Mouse (Mus musculus) lung, embryonic 15.5 days (tissue): Measurements from ENCODE around the gene Insyn1. TPM values are rescaled to one million over a fixed set of nuclear protein-coding genes. Genes with fewer than 3 reads are reported as not detected.

Experiments
- ATAC-seq: fragments of 200-750 bp; cut with Nextera tagmentation; 2 replicates; pipeline ENCODE4 v1.8.0; 2017; ENCODE audit warnings: moderate number of reproducible peaks, borderline replicate concordance; ENCODE audit not compliant: low FRiP score, low TSS enrichment; ENCODE audit errors: extremely low read depth
- H3K27ac ChIP-seq: fragments of 300-500 bp; sonication (generic); 2 replicates; pipeline ENCODE4 v1.5.1; 2015; ENCODE audit warnings: moderate library complexity, mild to moderate bottlenecking, inconsistent platforms
- H3K27me3 ChIP-seq: fragments of 300-500 bp; sonication (generic); 2 replicates; pipeline ENCODE4 v1.6.1; 2015; ENCODE audit warnings: inconsistent platforms
- H3K36me3 ChIP-seq: fragments of 300-500 bp; sonication (generic); 2 replicates; pipeline ENCODE4 v1.6.1; 2015; ENCODE audit warnings: inconsistent platforms
- H3K4me1 ChIP-seq: fragments of 300-500 bp; sonication (generic); 2 replicates; pipeline ENCODE4 v1.6.1; 2015; ENCODE audit warnings: inconsistent platforms
- H3K4me2 ChIP-seq: fragments of 300-500 bp; sonication (generic); 2 replicates; pipeline ENCODE4 v1.6.1; 2015; ENCODE audit warnings: inconsistent platforms, mild to moderate bottlenecking, moderate library complexity
- H3K4me3 ChIP-seq: fragments of 300-500 bp; sonication (generic); 2 replicates; pipeline ENCODE4 v1.5.1; 2015; ENCODE audit warnings: mild to moderate bottlenecking, inconsistent platforms
- H3K9ac ChIP-seq: fragments of 300-500 bp; sonication (generic); 2 replicates; pipeline ENCODE4 v1.6.1; 2015; ENCODE audit warnings: inconsistent platforms
- H3K9me3 ChIP-seq: fragments of 300-500 bp; sonication (generic); 2 replicates; pipeline ENCODE4 v1.6.1; 2016; ENCODE audit warnings: inconsistent platforms
- WGBS: fragments of 180-500 bp; shearing (Covaris S2); methylation state at CpG from one replicate; pipeline ENCODE4 v1.1.7; 2015; 5-methylcytosine and 5-hydroxymethylcytosine counted together
- polyA plus RNA-seq: library from polyadenylated mRNA; unstranded; fragments of >200 nt; fragmentation: Nextera tagmentation; extraction: Ambion mirVana; gene quantifications from 2 replicates; pipeline ENCODE4 v1.2.1, GENCODE M21; 2015

Insyn1 gene
- polyA plus RNA-seq, 1 experiment from 2014 or later = 1.1 TPM

GRCm38 (mm10) chr9:58489865-58490165, 1.4 kb downstream of the Insyn1 start:
- H3K4me2 ChIP-seq = peak overlapping the region; percentile 94
- peak; percentile 28; the same call in 1 of the 2 replicates for ATAC-seq
- H3K27me3 ChIP-seq = peaks cover 49% of the 10 kb centered on the region

GRCm38 (mm10) chr9:58490391-58490790, 2.0 kb downstream of the Insyn1 start:
- ATAC-seq = no peak
- H3K4me1 ChIP-seq = peaks cover 22% of the 10 kb centered on the region
- H3K4me2 ChIP-seq = peak overlapping the region; percentile 94; the same call in 1 of the 2 replicates
- no peak overlapping the region for H3K4me3 ChIP-seq
- WGBS = 46% methylated on average over 2 of the region's 2 CpGs
- no peaks in the 10 kb centered on the region for H3K36me3 ChIP-seq
- no peaks in the 10 kb centered on the region for H3K9me3 ChIP-seq
- H3K27me3 ChIP-seq = peaks cover 45% of the 10 kb centered on the region
- H3K9ac ChIP-seq = no peak overlapping the region
- H3K27ac ChIP-seq = no peak overlapping the region

More at GRCm38 (mm10) chr9:58489865-58490165, 1.4 kb downstream of the Insyn1 start:
- no peaks in the 10 kb centered on the region for H3K36me3 ChIP-seq
- H3K4me3 ChIP-seq = peak overlapping the region; percentile 66
- 16% methylated on average over 7 of the region's 7 CpGs for WGBS
- H3K27ac ChIP-seq = no peak overlapping the region
- H3K4me1 ChIP-seq = peaks cover 22% of the 10 kb centered on the region
- no peak overlapping the region; the same call in 1 of the 2 replicates for H3K9ac ChIP-seq
- no peaks in the 10 kb centered on the region for H3K9me3 ChIP-seq

- no peaks in the 10 kb centered on the region for H3K36me3 ChIP-seq
- H3K9me3 ChIP-seq = no peaks in the 10 kb centered on the region
- H3K4me3 ChIP-seq = no peak overlapping the region
- WGBS = 60% methylated on average over 2 of the region's 2 CpGs
- H3K4me2 ChIP-seq = no peak overlapping the region
- H3K9ac ChIP-seq = no peak overlapping the region
- no peak for ATAC-seq
- H3K27me3 ChIP-seq = peaks cover 14% of the 10 kb centered on the region
- H3K4me1 ChIP-seq = peaks cover 6% of the 10 kb centered on the region
- no peak overlapping the region for H3K27ac ChIP-seq
These were observed 6.6 kb downstream of the Insyn1 start for GRCm38 (mm10) chr9:58495035-58495434.

GRCm38 (mm10) chr9:58496470-58497182, 8.2 kb downstream of the Insyn1 start:
- 25% methylated on average over 4 of the region's 4 CpGs for WGBS
- ATAC-seq = no peak
- no peaks in the 10 kb centered on the region for H3K4me1 ChIP-seq
- H3K36me3 ChIP-seq = no peaks in the 10 kb centered on the region
- 0 out of 2 replicates have a peak, but pooled peaks cover under 1% of the 10 kb centered on the region for H3K27me3 ChIP-seq
- H3K4me3 ChIP-seq = no peak overlapping the region
- H3K27ac ChIP-seq = no peak overlapping the region
- H3K9me3 ChIP-seq = no peaks in the 10 kb centered on the region
- H3K9ac ChIP-seq = no peak overlapping the region
- H3K4me2 ChIP-seq = no peak overlapping the region

- H3K27me3 ChIP-seq = no peaks in the 10 kb centered on the region
- H3K27ac ChIP-seq = no peak overlapping the region
- WGBS = 58% methylated on average over 4 of the region's 4 CpGs
- no peak overlapping the region for H3K4me3 ChIP-seq
- H3K4me2 ChIP-seq = no peak overlapping the region
- no peak overlapping the region for H3K9ac ChIP-seq
- no peaks in the 10 kb centered on the region for H3K36me3 ChIP-seq
- no peaks in the 10 kb centered on the region for H3K4me1 ChIP-seq
- H3K9me3 ChIP-seq = no peaks in the 10 kb centered on the region
- ATAC-seq = no peak
These were observed 9.5 kb downstream of the Insyn1 start for GRCm38 (mm10) chr9:58497942-58498341.

DNA sequence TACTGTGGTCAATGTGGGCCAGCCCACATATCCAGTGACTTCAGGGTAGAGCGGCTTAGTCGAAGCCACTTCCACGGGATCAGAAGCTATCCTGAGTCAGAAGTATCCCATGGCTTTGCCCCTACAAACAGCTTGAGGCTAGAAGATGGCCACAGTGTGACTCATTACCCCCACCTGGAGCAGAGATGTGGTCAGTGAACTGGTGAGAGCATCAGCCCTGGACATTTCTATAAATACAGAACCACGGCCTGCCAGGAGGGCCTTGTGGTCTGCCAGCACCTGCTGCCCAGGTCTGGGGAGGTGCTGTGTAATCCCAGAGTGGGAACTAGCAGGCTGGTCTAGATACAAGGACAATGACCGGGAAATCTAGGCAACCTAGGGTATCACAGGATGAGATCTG, 12.5 kb downstream of the Insyn1 start:
- Histone ChIP-seq H3K4me2 (no peak overlapping the region), H3K4me1 (no peaks in the 10 kb centered on the region), H3K4me3 (no peak overlapping the region), H3K27me3 (no peaks in the 10 kb centered on the region), H3K36me3 (no peaks in the 10 kb centered on the region), H3K27ac (no peak overlapping the region), H3K9ac (no peak overlapping the region), H3K9me3 (no peaks in the 10 kb centered on the region)
- 83% methylated on average over 5 of the region's 5 CpGs for WGBS
- no peak for ATAC-seq

- 69% methylated on average over 8 of the region's 8 CpGs for WGBS
- Histone ChIP-seq H3K4me1 (no peaks in the 10 kb centered on the region), H3K36me3 (no peaks in the 10 kb centered on the region), H3K4me2 (no peak overlapping the region), H3K27ac (no peak overlapping the region), H3K9ac (no peak overlapping the region), H3K27me3 (no peaks in the 10 kb centered on the region), H3K4me3 (no peak overlapping the region), H3K9me3 (no peaks in the 10 kb centered on the region)
- no peak for ATAC-seq
These were observed 19.0 kb downstream of the Insyn1 start for GRCm38 (mm10) chr9:58507216-58508005.

GRCm38 (mm10) chr9:58510452-58510851, 22.0 kb downstream of the Insyn1 start:
- WGBS = 81% methylated on average over 5 of the region's 5 CpGs
- no peaks in the 10 kb centered on the region for H3K36me3 ChIP-seq
- H3K9ac ChIP-seq = no peak overlapping the region
- ATAC-seq = no peak
- no peaks in the 10 kb centered on the region for H3K9me3 ChIP-seq
- H3K4me1 ChIP-seq = no peaks in the 10 kb centered on the region
- no peaks in the 10 kb centered on the region for H3K27me3 ChIP-seq
- H3K4me2 ChIP-seq = no peak overlapping the region
- H3K4me3 ChIP-seq = no peak overlapping the region
- H3K27ac ChIP-seq = no peak overlapping the region

- H3K9ac ChIP-seq = no peak overlapping the region
- WGBS = 30% methylated on average over 5 of the region's 5 CpGs
- ATAC-seq = no peak
- H3K4me3 ChIP-seq = no peak overlapping the region
- H3K4me1 ChIP-seq = no peaks in the 10 kb centered on the region
- H3K27me3 ChIP-seq = no peaks in the 10 kb centered on the region
- no peak overlapping the region for H3K27ac ChIP-seq
- no peaks in the 10 kb centered on the region for H3K9me3 ChIP-seq
- H3K4me2 ChIP-seq = no peak overlapping the region
- no peaks in the 10 kb centered on the region for H3K36me3 ChIP-seq
These were observed 25.3 kb downstream of the Insyn1 start for GRCm38 (mm10) chr9:58513749-58514148.

GRCm38 (mm10) chr9:58516480-58516879, 28.1 kb downstream of the Insyn1 start:
- Histone ChIP-seq H3K4me3 (no peak overlapping the region), H3K9ac (no peak overlapping the region), H3K27me3 (no peaks in the 10 kb centered on the region), H3K36me3 (no peaks in the 10 kb centered on the region), H3K27ac (no peak overlapping the region), H3K9me3 (no peaks in the 10 kb centered on the region), H3K4me2 (no peak overlapping the region), H3K4me1 (no peaks in the 10 kb centered on the region)
- no peak for ATAC-seq
- WGBS = 74% methylated on average over 3 of the region's 3 CpGs

DNA sequence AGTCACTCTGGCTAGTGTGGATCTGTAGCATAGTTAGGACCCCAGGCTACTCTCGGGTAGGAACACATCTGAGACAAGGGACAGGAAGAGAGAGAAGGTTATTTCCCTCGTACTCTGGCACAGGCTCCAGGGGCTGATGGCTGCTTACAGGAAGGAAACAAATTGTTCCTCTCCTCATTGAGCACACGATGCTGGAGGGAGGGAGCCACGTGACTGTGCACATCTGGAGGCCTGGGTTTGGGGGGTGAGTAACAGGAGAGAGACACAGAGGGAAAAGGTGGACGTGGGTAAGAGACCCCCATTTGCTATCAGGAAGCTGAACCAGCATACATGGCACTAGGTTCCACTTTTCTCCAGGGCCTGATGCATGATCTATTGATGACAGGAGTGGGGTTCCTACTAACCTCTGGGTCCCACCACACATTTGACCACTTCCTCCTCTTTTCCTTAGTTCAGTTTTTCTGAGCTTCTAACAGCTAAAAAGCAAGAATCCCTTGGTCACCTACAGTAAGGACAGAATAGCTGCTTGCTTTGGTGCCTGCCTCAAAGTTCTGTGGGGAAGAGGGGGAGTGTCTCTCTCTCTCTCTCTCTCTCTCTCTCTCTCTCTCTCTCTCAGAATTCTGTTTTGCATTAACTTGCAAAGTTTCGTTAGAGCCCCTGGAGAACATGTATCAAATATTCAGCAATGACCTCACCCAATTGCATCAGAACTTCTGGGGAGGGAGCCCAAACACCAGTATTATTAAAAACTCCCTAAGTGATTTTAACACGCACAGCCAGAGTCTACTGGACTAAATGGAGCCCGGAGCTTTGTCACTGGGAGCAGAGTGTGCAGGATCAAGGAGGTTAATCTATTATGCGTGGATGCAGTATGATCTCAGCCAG, 29.7 kb downstream of the Insyn1 start:
- Histone ChIP-seq H3K27ac (no peak overlapping the region), H3K9ac (no peak overlapping the region), H3K4me3 (no peak overlapping the region), H3K4me2 (no peak overlapping the region), H3K4me1 (no peaks in the 10 kb centered on the region), H3K27me3 (no peaks in the 10 kb centered on the region), H3K9me3 (no peaks in the 10 kb centered on the region), H3K36me3 (no peaks in the 10 kb centered on the region)
- WGBS = 38% methylated on average over 9 of the region's 9 CpGs
- no peak for ATAC-seq
